Mouse (Mus musculus) liver, embryonic 16.5 days (tissue): ENCODE measurements around the gene Grcc10. TPM values are rescaled to one million over a fixed set of nuclear protein-coding genes. Genes with fewer than 3 reads are reported as not detected.

Source experiments
- ATAC-seq: fragments of 200-750 bp; cut with Nextera tagmentation; 2 replicates; pipeline ENCODE4 v1.8.0; 2017; ENCODE audit warnings: low read depth, mild to moderate bottlenecking, moderate number of reproducible peaks, moderate library complexity
- H3K27ac ChIP-seq: fragments of 300-500 bp; sonication (generic); 2 replicates; pipeline ENCODE4 v1.5.1; 2014; ENCODE audit warnings: mild to moderate bottlenecking, low read length
- H3K27me3 ChIP-seq: fragments of 300-500 bp; sonication (generic); 2 replicates; pipeline ENCODE4 v1.6.1; 2014; ENCODE audit warnings: low read depth, low read length, mixed read lengths; ENCODE audit not compliant: control insufficient read depth, insufficient read depth
- H3K36me3 ChIP-seq: fragments of 300-500 bp; sonication (generic); 2 replicates; pipeline ENCODE4 v1.6.1; 2014; ENCODE audit warnings: mild to moderate bottlenecking; ENCODE audit not compliant: control insufficient read depth, insufficient read depth
- H3K4me1 ChIP-seq: fragments of 300-500 bp; sonication (generic); 2 replicates; pipeline ENCODE4 v1.6.1; 2014; ENCODE audit warnings: low read depth, low read length, mixed read lengths; ENCODE audit not compliant: control insufficient read depth
- H3K4me2 ChIP-seq: fragments of 300-500 bp; sonication (generic); 2 replicates; pipeline ENCODE4 v1.6.1; 2014; ENCODE audit warnings: low read depth, low read length, mixed read lengths
- H3K4me3 ChIP-seq: fragments of 300-500 bp; sonication (generic); 2 replicates; pipeline ENCODE4 v1.5.1; 2014; ENCODE audit warnings: low read depth, mild to moderate bottlenecking, low read length
- H3K9ac ChIP-seq: fragments of 300-500 bp; sonication (generic); 2 replicates; pipeline ENCODE4 v1.6.1; 2014; ENCODE audit warnings: low read depth, low read length
- H3K9me3 ChIP-seq: fragments of 300-500 bp; sonication (generic); replicated peaks from 2 replicates; pipeline ENCODE4 v1.6.1; 2016; ENCODE audit warnings: low read length; ENCODE audit not compliant: control insufficient read depth
- WGBS: fragments of 180-500 bp; shearing (Covaris S2); extraction: QIAGEN DNeasy Blood & Tissue Kit; methylation state at CpG from one replicate; pipeline ENCODE4 v1.1.7; 2014; ENCODE audit not compliant: insufficient replicate concordance; 5-methylcytosine and 5-hydroxymethylcytosine counted together
- polyA plus RNA-seq: library from polyadenylated mRNA; unstranded; fragments of >200 nt; fragmentation: Nextera tagmentation; extraction: Ambion mirVana; gene quantifications from 2 replicates; pipeline ENCODE4 v1.2.1, GENCODE M21; 2015

The Grcc10 gene
- polyA plus RNA-seq, 1 experiment from 2014 or later = 83.6 TPM

DNA sequence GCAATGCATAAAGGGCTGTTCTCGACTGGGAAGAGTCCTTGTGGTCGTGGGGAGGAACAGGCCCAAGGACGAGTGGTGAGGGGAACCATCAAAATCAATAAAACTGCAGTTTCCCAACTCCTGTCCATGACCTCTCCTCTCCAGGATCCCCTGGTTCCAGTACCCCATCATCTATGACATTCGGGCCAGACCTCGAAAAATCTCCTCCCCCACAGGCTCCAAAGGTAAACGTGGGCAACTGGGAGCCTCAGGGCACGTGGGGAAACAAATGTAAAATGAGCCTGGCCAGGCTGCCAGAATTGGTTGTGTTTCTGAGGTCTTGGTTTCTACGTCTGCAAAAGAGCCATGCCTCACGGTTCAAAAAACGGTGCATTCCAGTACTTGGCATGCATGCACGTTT is 28.3 kb downstream of the Grcc10 start:
- peaks cover 37% of the 10 kb centered on the region for H3K4me1 ChIP-seq
- peak overlapping the region; percentile 93 for H3K27ac ChIP-seq
- peaks cover 39% of the 10 kb centered on the region for H3K36me3 ChIP-seq
- peak overlapping the region; percentile 98 for H3K4me3 ChIP-seq
- H3K9ac ChIP-seq = peak overlapping the region; percentile 85
- ATAC-seq = no peak
- 8% methylated on average over 11 of the region's 11 CpGs for WGBS
- no peaks in the 10 kb centered on the region for H3K9me3 ChIP-seq
- H3K4me2 ChIP-seq = peak overlapping the region; percentile 82
- no peaks in the 10 kb centered on the region for H3K27me3 ChIP-seq

DNA sequence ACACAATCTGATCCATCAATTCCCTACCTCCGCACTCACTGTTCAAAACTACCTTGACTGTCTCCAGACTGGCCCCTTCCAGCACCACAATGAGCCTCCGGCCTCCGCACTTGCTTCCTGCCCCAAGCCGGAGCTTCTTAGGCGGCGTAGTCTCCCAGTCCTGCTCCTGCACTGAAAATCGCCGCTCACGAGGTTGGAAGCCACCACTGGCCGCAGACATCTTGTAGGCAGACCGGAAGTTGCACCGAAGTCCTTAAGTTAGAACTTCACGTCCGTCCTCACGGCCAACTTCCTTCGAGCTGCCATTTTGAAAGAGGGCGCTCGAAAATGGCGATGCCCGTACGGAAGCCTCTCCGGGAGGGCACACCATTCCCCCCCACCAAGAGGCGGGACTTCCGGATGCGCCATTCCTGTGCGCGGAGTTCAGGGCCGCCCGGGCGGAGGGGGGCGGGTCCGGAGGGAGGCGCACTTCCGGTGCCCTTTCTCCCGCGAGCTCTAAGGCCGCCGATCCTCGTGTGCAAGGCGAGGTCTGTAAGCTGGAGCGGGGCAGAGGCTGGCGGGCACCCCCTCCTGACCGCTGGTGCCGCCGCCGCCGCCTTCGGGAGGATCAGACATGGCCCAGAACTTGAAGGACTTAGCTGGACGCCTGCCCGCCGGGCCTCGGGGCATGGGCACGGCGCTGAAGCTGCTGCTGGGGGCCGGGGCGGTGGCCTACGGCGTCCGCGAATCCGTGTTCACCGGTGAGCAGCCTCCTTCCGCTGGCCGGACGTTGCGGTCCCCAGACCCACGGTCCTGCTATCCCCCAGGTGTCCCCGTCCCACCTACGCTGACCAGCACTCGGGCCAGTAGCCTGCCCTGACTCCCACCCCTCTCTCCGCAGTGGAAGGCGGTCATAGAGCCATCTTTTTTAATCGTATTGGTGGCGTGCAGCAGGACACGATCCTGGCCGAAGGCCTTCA is 29.1 kb downstream of the Grcc10 start, which contains the start of the genes Emg1 and Phb2:
Gene Emg1 (minus strand): TSS at position 355 of the 959 bp plus-strand sequence.
Gene Phb2 (plus strand): TSS at position 513 of the 959 bp plus-strand sequence.
- Histone ChIP-seq H3K9ac (peak within 1 kb of the TSS; percentile 89), H3K27me3 (no peaks in the 10 kb centered on the region), H3K4me1 (peaks cover 37% of the 10 kb centered on the region), H3K9me3 (no peaks in the 10 kb centered on the region), H3K4me3 (peak within 1 kb of the TSS; percentile 98), H3K36me3 (peaks cover 45% of the 10 kb centered on the region), H3K4me2 (peak within 1 kb of the TSS; percentile 82), H3K27ac (peak within 1 kb of the TSS; percentile 93)
- ATAC-seq = peak; percentile 98
- under 1% methylated on average over 76 of the region's 76 CpGs for WGBS

DNA sequence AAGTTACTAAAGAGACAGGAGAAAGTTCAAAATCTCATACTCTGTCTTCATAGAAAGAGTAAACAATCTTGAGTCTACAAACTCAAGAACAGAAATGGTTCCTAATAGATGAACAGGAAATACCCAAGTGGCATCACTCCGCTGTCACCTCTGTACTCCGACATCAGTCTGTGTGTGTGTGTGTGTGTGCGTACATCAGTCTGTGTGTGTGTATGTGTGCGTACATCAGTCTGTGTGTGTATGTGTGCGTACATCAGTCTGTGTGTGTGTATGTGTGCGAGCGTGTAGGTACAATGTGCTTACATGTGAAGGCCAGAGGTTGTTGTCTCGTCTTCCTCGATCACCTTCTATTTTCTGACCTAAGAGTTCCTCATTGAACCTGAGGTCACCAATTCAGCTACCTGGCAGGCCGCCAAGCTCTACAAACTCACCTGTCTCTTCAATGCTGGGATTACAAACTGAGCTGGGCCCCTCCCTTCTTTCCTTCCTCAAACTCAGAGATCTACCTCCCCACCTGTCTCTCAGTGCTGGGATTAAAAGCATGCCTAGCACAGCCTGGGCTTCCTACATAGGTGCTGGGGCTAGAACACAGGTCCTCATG is 32.8 kb downstream of the Grcc10 start:
- Histone ChIP-seq H3K27me3 (no peaks in the 10 kb centered on the region), H3K36me3 (peaks cover 38% of the 10 kb centered on the region), H3K9me3 (no peaks in the 10 kb centered on the region), H3K27ac (no peak overlapping the region), H3K4me3 (no peak overlapping the region), H3K4me2 (no peak overlapping the region), H3K4me1 (peaks cover 27% of the 10 kb centered on the region), H3K9ac (no peak overlapping the region)
- WGBS = 84% methylated on average over 10 of the region's 10 CpGs
- ATAC-seq = no peak

DNA sequence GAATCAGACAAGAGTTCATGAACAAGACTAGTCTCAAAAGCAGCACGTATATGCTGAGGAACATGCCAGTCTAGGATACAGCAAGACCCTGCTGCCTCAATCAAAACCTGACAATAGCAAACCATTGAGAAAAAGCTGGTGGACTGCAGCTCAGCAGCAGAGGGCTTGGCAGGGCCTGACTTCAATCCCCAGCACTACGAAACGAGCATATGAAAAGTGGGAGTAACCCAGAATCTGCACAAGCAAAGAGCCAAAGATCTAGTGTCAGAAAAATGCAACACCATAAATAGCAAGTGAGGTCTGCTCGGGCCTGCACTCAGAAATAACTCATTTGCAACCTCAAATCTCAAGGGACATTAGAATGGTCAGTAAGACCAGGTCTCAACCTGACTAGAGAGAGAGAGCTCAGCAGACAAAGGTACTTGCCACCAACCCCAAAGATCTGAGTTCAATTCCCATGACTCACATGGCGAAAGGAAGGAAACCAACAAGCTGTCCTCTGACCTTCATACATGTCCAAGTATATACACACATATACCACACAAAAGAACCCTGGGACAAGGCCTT is 35.0 kb downstream of the Grcc10 start:
- Histone ChIP-seq H3K36me3 (peaks cover 58% of the 10 kb centered on the region), H3K27me3 (no peaks in the 10 kb centered on the region), H3K9me3 (no peaks in the 10 kb centered on the region), H3K27ac (no peak overlapping the region), H3K4me1 (peaks cover 19% of the 10 kb centered on the region), H3K9ac (no peak overlapping the region), H3K4me3 (no peak overlapping the region), H3K4me2 (no peak overlapping the region)
- no peak for ATAC-seq
- WGBS = 74% methylated on average over 5 of the region's 5 CpGs

DNA sequence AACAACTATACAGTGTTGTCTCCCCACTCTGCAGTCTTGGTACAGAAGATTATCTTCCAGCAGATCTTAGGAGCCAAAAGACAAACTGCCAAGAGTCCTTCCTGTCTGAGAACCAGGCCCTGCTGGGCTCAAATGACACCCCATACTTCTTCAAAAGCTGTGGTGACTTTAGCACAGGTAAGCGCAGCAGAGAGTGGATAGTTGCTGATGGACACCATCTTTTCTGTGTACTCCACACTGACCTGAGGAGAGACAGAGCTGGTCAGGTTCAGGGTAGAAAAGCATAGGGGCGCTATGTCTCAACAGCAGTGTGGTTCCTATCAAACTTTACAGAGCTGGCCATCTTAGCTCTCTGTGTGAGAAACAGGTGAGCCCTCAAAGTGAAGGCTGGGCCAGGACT is 36.8 kb downstream of the Grcc10 start:
- no peaks in the 10 kb centered on the region for H3K27me3 ChIP-seq
- WGBS = 82% methylated on average over 2 of the region's 2 CpGs

DNA sequence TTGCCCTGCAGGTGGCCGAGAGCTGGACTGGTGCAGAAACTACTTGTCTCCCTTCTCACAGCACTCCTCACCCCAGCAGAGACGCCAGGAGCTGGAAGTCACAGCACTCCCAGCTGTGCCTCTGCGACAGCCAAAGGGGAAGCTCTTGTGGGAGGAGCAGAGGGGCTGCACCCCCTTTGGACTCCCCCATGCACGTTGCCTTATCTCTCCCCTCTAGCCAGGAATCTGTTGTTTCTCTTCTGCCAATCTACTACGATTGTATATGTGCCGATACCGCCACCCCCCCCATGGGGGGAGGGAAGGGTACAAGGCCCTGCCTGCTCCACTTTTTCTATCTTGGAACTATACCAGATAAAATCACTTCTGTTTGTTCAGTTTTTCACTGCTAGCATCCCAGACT is 37.4 kb downstream of the Grcc10 start:
- Histone ChIP-seq H3K4me3 (no peak overlapping the region), H3K36me3 (peaks cover 74% of the 10 kb centered on the region), H3K9me3 (no peaks in the 10 kb centered on the region), H3K4me2 (no peak overlapping the region), H3K27ac (no peak overlapping the region), H3K27me3 (no peaks in the 10 kb centered on the region), H3K9ac (no peak overlapping the region), H3K4me1 (peaks cover 4% of the 10 kb centered on the region; the same call in 1 of the 2 replicates)
- ATAC-seq = no peak
- WGBS = 37% methylated on average over 7 of the region's 7 CpGs

More for the DNA sequence above, 36.8 kb downstream of the Grcc10 start:
- Histone ChIP-seq H3K4me2 (no peak overlapping the region), H3K4me3 (no peak overlapping the region), H3K9ac (no peak overlapping the region), H3K36me3 (peaks cover 69% of the 10 kb centered on the region), H3K4me1 (peaks cover 6% of the 10 kb centered on the region), H3K27ac (no peak overlapping the region), H3K9me3 (no peaks in the 10 kb centered on the region)
- ATAC-seq = no peak

DNA sequence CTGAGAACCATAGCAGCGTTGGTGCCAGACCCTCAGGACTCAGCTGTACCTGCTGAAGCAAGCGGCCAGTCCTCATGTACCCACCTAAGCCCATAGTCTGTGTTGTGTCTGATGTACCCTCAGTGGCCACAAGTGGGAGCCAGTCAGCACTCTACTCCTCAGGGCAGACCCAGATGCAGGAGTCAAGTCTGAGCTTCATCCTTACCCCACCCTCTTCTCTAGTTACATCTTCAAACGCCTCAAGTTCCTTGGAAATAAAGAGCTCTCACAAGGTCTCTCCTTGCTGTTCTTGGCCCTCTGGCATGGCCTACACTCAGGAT is 38.4 kb downstream of the Grcc10 start:
- no peaks in the 10 kb centered on the region for H3K27me3 ChIP-seq
- no peaks in the 10 kb centered on the region; the same call in 1 of the 2 replicates for H3K4me1 ChIP-seq
- no peak overlapping the region for H3K4me2 ChIP-seq
- H3K9ac ChIP-seq = no peak overlapping the region
- WGBS = 54% methylated on average over 3 of the region's 3 CpGs
- no peak overlapping the region for H3K27ac ChIP-seq
- H3K4me3 ChIP-seq = no peak overlapping the region
- peak; percentile 44; the same call in 1 of the 2 replicates for ATAC-seq
- no peaks in the 10 kb centered on the region for H3K9me3 ChIP-seq
- peaks cover 71% of the 10 kb centered on the region for H3K36me3 ChIP-seq

DNA sequence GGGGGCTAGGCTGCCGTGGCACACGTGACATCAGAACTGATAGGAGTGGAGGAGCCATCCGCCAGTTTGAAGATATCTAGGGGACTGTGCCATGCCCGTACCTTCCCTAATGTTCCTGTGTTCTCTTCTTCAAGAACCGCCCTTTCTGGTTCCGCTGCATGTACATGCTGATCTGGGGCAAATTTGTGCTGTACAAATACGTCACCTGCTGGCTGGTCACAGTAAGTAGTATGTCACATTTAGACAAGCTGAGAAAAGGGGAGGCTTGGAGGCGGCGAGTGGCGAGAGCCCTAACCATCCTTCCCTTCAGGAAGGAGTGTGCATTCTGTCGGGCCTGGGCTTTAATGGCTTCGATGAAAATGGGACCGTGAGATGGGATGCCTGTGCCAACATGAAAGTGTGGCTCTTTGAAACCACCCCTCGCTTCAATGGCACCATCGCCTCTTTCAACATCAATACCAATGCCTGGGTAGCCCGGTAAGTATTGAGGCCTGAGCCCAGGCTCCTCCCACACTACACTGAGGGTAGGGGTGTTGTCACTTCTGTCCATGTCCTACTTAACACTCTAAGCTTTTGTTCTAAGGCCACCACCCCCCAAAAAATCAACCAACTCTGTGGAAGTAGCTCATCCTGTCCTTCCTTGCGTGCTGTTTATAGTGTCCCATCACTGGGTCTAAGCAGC is 38.9 kb downstream of the Grcc10 start:
- 81% methylated on average over 17 of the region's 17 CpGs for WGBS
- Histone ChIP-seq H3K4me3 (no peak overlapping the region), H3K9me3 (no peaks in the 10 kb centered on the region), H3K9ac (no peak overlapping the region), H3K27me3 (no peaks in the 10 kb centered on the region), H3K4me1 (no peaks in the 10 kb centered on the region; the same call in 1 of the 2 replicates), H3K36me3 (peaks cover 66% of the 10 kb centered on the region), H3K4me2 (no peak overlapping the region), H3K27ac (no peak overlapping the region)
- peak; percentile 4; the same call in 1 of the 2 replicates for ATAC-seq
